Mouse (Mus musculus) leukemia stem cell, adult 10-12 weeks (primary cell): ENCODE measurements around the gene Ppih. TPM values are rescaled to one million over a fixed set of nuclear protein-coding genes. Genes with fewer than 3 reads are reported as not detected.

ENCODE experiments used
- polyA plus RNA-seq: library from polyadenylated mRNA; stranded (reverse); fragments of >175 nt; gene quantifications from 2 replicates; pipeline ENCODE4 v1.2.3, GENCODE M21; 2012; ENCODE audit warnings: low replicate concordance

Gene Ppih
- 0.88 and 2.1 TPM in 2 replicates for polyA plus RNA-seq

DNA sequence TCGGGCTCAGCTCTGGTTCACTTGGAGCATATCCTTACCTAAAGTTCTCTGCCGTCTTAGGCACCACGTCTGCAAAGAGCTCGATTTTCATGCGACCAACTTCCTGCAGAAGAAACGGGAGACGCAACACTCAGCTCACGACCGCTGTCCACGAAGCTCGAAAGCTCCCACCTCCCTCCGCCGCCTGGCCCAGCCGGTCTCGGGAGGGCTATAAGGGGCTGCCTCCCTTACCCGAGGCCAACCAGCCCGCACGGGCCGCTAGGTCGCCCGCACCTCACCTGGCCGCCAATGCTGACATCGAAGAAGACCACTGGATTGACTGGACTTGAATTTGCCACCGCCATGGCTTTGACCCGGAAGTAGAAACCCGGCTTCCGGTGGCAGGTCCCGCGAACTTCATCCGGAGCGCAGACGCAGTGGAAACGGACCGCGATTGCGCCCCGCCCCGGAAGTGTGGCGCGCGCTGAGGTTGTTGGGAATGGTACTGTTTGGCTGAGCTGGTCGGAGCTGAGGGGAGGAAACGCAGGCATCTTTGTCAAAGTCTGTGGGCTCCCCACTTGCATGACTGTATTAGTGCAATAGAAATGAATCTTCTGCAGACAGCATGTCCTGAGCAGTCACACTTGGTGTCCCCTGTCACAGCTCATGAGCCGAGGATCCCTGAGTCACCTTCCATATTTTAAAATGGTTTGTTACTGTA, at the start of gene Ppih:
Gene Ppih, minus strand, starts transcription at position 416 of the 700 bp plus-strand sequence.

GRCm38 (mm10) chr4:119294415-119295133, 25.8 kb downstream of the Ppih start, which contains the start of gene Ybx1:
TSS of gene Ybx1 (minus strand) at chr4:119294604.

GRCm38 (mm10) chr4:119255351-119255750, 65.0 kb downstream of the Ppih start, which contains the start of gene Cldn19:
TSS of gene Cldn19 (plus strand) at chr4:119255414.

Other genes with a start within 250 kb of the Ppih start
- 6.2 and 10.4 TPM in 2 replicates for gene Slc2a1, start 211.8 kb downstream of the Ppih start, polyA plus RNA-seq
- 10.1 and 18.0 TPM in 2 replicates for gene Zfp691, start 146.4 kb downstream of the Ppih start, polyA plus RNA-seq
- 72.8 and 213 TPM in 2 replicates for gene Ermap, start 130.5 kb downstream of the Ppih start, polyA plus RNA-seq
- gene Svbp, start 125.2 kb downstream of the Ppih start, polyA plus RNA-seq: 77.9 and 129 TPM in 2 replicates
- not detected in 2 replicates for gene Tmem269, start 102.3 kb downstream of the Ppih start, polyA plus RNA-seq
- gene AU022252, start 87.8 kb downstream of the Ppih start, polyA plus RNA-seq: 12.9 and 16.1 TPM in 2 replicates
- 11.6 and 13.2 TPM in 2 replicates for gene P3h1, start 87.6 kb downstream of the Ppih start, polyA plus RNA-seq
- gene Cldn19, start 65.1 kb downstream of the Ppih start, polyA plus RNA-seq: not detected in 2 replicates
- 2,013 and 2,112 TPM in 2 replicates for gene Ybx1, start 25.9 kb downstream of the Ppih start, polyA plus RNA-seq
- not detected in 2 replicates for gene Ccdc30, start 95.0 kb upstream of the Ppih start, polyA plus RNA-seq
- 8.1 and 11.0 TPM in 2 replicates for gene Ppcs, start 101.9 kb upstream of the Ppih start, polyA plus RNA-seq
- not detected in 2 replicates for gene Zmynd12, start 102.3 kb upstream of the Ppih start, polyA plus RNA-seq
- not detected in 2 replicates for gene Rimkla, start 172.1 kb upstream of the Ppih start, polyA plus RNA-seq
- 14.0 and 16.6 TPM in 2 replicates for gene Foxj3, start 216.5 kb upstream of the Ppih start, polyA plus RNA-seq
- gene Frg2f1, start 219.0 kb upstream of the Ppih start, polyA plus RNA-seq: 7.2 and 16.8 TPM in 2 replicates